Mouse (Mus musculus) forebrain, embryonic 11.5 days (tissue): ENCODE data around the gene Mlf2. TPM values are rescaled to one million over a fixed set of nuclear protein-coding genes. Genes with fewer than 3 reads are reported as not detected.

Experiments used
- ATAC-seq: fragments of 200-750 bp; cut with Nextera tagmentation; replicated peaks from 2 replicates; pipeline ENCODE4 v1.8.0; 2017; ENCODE audit warnings: moderate TSS enrichment; ENCODE audit not compliant: low FRiP score
- DNase-seq: peaks from one replicate; pipeline ENCODE4 v3.0.0-alpha.2; 2017; ENCODE audit warnings: low spot score
- H3K27ac ChIP-seq: fragments of 300-500 bp; sonication (generic); 2 replicates; pipeline ENCODE4 v1.5.1; 2014; ENCODE audit warnings: low read depth, low read length
- H3K27me3 ChIP-seq: fragments of 300-500 bp; sonication (generic); 2 replicates; pipeline ENCODE4 v1.6.1; 2014; ENCODE audit warnings: mild to moderate bottlenecking, low read length, mixed read lengths; ENCODE audit not compliant: control insufficient read depth, insufficient read depth
- H3K36me3 ChIP-seq: fragments of 300-500 bp; sonication (generic); 2 replicates; pipeline ENCODE4 v1.6.1; 2014; ENCODE audit warnings: mild to moderate bottlenecking, low read length, moderate library complexity, mixed read lengths; ENCODE audit not compliant: control insufficient read depth, insufficient read depth
- H3K4me1 ChIP-seq: fragments of 300-500 bp; sonication (generic); replicated peaks from 2 replicates; pipeline ENCODE4 v1.6.1; 2014; ENCODE audit warnings: low read length, mixed read lengths; ENCODE audit not compliant: control insufficient read depth, insufficient read depth
- H3K4me2 ChIP-seq: fragments of 300-500 bp; sonication (generic); 2 replicates; pipeline ENCODE4 v1.6.1; 2014; ENCODE audit warnings: low read depth, mild to moderate bottlenecking, low read length, moderate library complexity, mixed read lengths; ENCODE audit not compliant: severe bottlenecking
- H3K4me3 ChIP-seq: fragments of 300-500 bp; sonication (generic); 2 replicates; pipeline ENCODE4 v1.5.1; 2014; ENCODE audit warnings: low read depth, low read length
- H3K9ac ChIP-seq: fragments of 300-500 bp; sonication (generic); 2 replicates; pipeline ENCODE4 v1.6.1; 2014; ENCODE audit warnings: low read length
- H3K9me3 ChIP-seq: fragments of 300-500 bp; sonication (generic); 2 replicates; pipeline ENCODE4 v1.6.1; 2016; ENCODE audit warnings: low read length, mixed read lengths; ENCODE audit not compliant: control insufficient read depth
- WGBS: fragments of 180-500 bp; shearing (Covaris S2); extraction: QIAGEN DNeasy Blood & Tissue Kit; methylation state at CpG from one replicate; pipeline ENCODE4 v1.1.7; 2014; 5-methylcytosine and 5-hydroxymethylcytosine counted together
- polyA plus RNA-seq: library from polyadenylated mRNA; unstranded; fragments of >200 nt; fragmentation: Nextera tagmentation; extraction: Ambion mirVana; gene quantifications from 2 replicates; pipeline ENCODE4 v1.2.1, GENCODE M21; 2014

The Mlf2 gene
- 450 and 480 TPM in 2 replicates for polyA plus RNA-seq

- peak; percentile 94 for ATAC-seq
- Histone ChIP-seq H3K27ac (peak within 1 kb of the TSS; percentile 86), H3K4me3 (peak within 1 kb of the TSS; percentile 95), H3K4me2 (peak within 1 kb of the TSS; percentile 92), H3K36me3 (peaks cover 4% of the 10 kb centered on the region), H3K27me3 (no peaks in the 10 kb centered on the region), H3K9ac (peak within 1 kb of the TSS; percentile 94), H3K4me1 (peaks cover 11% of the 10 kb centered on the region), H3K9me3 (no peaks in the 10 kb centered on the region)
- under 1% methylated on average over 57 of the region's 64 CpGs for WGBS
- DNase-seq, result peak; percentile 100
These were observed at the start of gene Mlf2 for GRCm38 (mm10) chr6:124930754-124931524. Gene Mlf2, plus strand, starts transcription at chr6:124931386.

- no peak overlapping the region for H3K4me2 ChIP-seq
- no peak for DNase-seq
- H3K27ac ChIP-seq, result no peak overlapping the region
- no peak overlapping the region for H3K9ac ChIP-seq
- H3K36me3 ChIP-seq, result no peaks in the 10 kb centered on the region
- no peaks in the 10 kb centered on the region for H3K9me3 ChIP-seq
- no peaks in the 10 kb centered on the region for H3K27me3 ChIP-seq
- ATAC-seq, result no peak
- H3K4me3 ChIP-seq, result no peak overlapping the region
- H3K4me1 ChIP-seq, result no peaks in the 10 kb centered on the region
- WGBS, result 92% methylated on average over 9 of the region's 9 CpGs
These were observed 49.4 kb upstream of the Mlf2 start for GRCm38 (mm10) chr6:124881821-124882220.

DNA sequence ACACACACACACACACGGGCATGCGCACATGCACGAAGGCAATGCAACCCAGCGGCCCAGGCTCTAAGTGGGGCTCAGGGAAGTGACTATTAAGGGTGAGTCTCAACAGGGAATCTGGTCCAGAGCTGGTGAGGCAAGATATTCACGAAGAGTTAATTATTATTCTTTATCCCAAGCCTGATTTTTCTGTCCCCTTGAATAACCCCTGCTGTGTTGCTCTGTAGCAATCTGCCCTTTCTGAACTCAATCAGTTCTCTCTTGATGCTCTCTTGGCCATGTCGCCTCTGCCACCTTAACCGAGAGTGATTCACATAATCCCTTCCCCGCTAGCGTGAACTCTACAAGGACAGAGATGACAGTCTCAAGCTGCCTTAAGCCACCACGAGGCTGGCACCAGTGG lies 47.8 kb upstream of the Mlf2 start:
- no peak overlapping the region for H3K4me3 ChIP-seq
- H3K4me1 ChIP-seq, result no peaks in the 10 kb centered on the region
- H3K27ac ChIP-seq, result no peak overlapping the region
- ATAC-seq (no peak), DNase-seq (no peak)
- H3K36me3 ChIP-seq, result no peaks in the 10 kb centered on the region
- H3K27me3 ChIP-seq, result no peaks in the 10 kb centered on the region
- H3K9ac ChIP-seq, result no peak overlapping the region
- no peaks in the 10 kb centered on the region for H3K9me3 ChIP-seq
- H3K4me2 ChIP-seq, result no peak overlapping the region
- WGBS, result 72% methylated on average over 10 of the region's 10 CpGs

GRCm38 (mm10) chr6:124884714-124885500 lies 46.3 kb upstream of the Mlf2 start:
- 86% methylated on average over 10 of the region's 10 CpGs for WGBS
- Histone ChIP-seq H3K4me1 (no peaks in the 10 kb centered on the region), H3K36me3 (no peaks in the 10 kb centered on the region), H3K27me3 (no peaks in the 10 kb centered on the region), H3K4me2 (no peak overlapping the region), H3K9me3 (no peaks in the 10 kb centered on the region), H3K9ac (no peak overlapping the region), H3K4me3 (no peak overlapping the region), H3K27ac (no peak overlapping the region)
- DNase-seq (no peak), ATAC-seq (no peak)

DNA sequence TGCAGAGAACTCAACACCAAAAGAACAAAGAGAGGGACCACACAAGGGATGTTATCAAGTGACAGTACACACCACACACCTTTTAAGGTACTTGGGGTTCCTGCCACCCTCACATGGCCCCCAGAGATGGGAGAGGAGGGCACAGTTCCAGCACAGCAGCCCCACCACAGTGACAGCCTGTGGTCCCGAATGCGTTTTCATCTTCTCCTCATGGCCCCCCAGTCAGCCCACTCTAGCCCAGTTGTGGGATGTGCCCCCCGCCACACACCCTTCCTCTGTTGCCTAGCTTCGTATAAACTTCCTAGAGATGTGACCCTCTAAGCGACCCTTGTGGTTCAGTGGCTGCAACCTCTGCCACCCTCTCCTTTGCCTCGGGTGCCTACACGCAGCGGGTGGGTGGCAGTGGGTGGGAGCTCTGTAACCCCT lies 45.2 kb upstream of the Mlf2 start:
- ATAC-seq (no peak), DNase-seq (no peak)
- Histone ChIP-seq H3K9ac (no peak overlapping the region), H3K9me3 (no peaks in the 10 kb centered on the region), H3K4me1 (no peaks in the 10 kb centered on the region), H3K4me2 (no peak overlapping the region), H3K27ac (no peak overlapping the region), H3K36me3 (no peaks in the 10 kb centered on the region), H3K27me3 (no peaks in the 10 kb centered on the region), H3K4me3 (no peak overlapping the region)
- WGBS, result 89% methylated on average over 8 of the region's 8 CpGs

GRCm38 (mm10) chr6:124887986-124888385 lies 43.2 kb upstream of the Mlf2 start, which contains the start of gene Cd4:
Gene Cd4, minus strand, starts transcription at chr6:124888221.
- ATAC-seq (no peak), DNase-seq (no peak)
- H3K36me3 ChIP-seq, result no peaks in the 10 kb centered on the region
- H3K4me3 ChIP-seq, result no peak within 1 kb of the TSS
- no peak within 1 kb of the TSS for H3K9ac ChIP-seq
- no peaks in the 10 kb centered on the region for H3K4me1 ChIP-seq
- 88% methylated on average over 9 of the region's 9 CpGs for WGBS
- no peaks in the 10 kb centered on the region for H3K9me3 ChIP-seq
- no peak within 1 kb of the TSS for H3K27ac ChIP-seq
- no peaks in the 10 kb centered on the region for H3K27me3 ChIP-seq
- no peak within 1 kb of the TSS for H3K4me2 ChIP-seq

DNA sequence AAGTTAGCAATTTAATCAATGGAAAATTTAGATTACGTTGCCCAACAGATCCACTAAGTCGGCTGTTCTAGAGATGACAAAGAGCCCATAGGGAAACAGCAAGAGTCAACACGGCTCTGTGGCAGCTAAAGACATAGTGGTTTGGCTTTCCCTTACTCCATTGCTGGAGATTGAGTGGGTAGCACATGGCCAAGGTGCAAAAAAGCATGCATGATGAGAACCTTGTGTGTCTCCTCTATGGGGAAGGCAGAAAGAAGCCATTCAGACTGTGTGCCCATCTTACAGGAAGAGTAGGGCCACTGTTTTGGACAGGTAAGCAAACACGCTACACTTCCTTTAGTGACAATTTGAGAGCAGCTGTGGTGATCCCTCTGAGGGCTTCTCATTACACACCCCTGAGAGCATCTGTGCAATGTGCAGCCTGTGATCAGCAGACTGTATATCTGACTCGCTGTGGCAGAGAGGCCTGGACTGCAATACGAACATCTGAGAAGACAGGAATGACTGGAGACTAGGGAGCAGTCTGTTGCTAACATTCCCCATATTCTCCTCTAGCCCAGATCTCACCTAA lies 42.5 kb upstream of the Mlf2 start:
- Histone ChIP-seq H3K4me2 (no peak overlapping the region), H3K27ac (no peak overlapping the region), H3K27me3 (no peaks in the 10 kb centered on the region), H3K4me3 (no peak overlapping the region), H3K9me3 (no peaks in the 10 kb centered on the region), H3K9ac (no peak overlapping the region), H3K4me1 (no peaks in the 10 kb centered on the region), H3K36me3 (no peaks in the 10 kb centered on the region)
- 91% methylated on average over 6 of the region's 6 CpGs for WGBS
- ATAC-seq (no peak), DNase-seq (no peak)

- DNase-seq, result no peak
- ATAC-seq, result no peak
- H3K27ac ChIP-seq, result no peak overlapping the region
- WGBS, result 64% methylated on average over 6 of the region's 6 CpGs
- H3K9me3 ChIP-seq, result no peaks in the 10 kb centered on the region
- no peak overlapping the region for H3K4me2 ChIP-seq
- no peaks in the 10 kb centered on the region for H3K36me3 ChIP-seq
- no peak overlapping the region for H3K9ac ChIP-seq
- H3K27me3 ChIP-seq, result no peaks in the 10 kb centered on the region
- H3K4me3 ChIP-seq, result no peak overlapping the region
- H3K4me1 ChIP-seq, result no peaks in the 10 kb centered on the region
These were observed 40.2 kb upstream of the Mlf2 start for GRCm38 (mm10) chr6:124890997-124891396.
